Mouse (Mus musculus): Measurements from ENCODE around the gene Zfp458.
"Not testable (repeated sequence)": the region's sequence is repeated elsewhere in the genome, so short reads cannot be mapped to it uniquely, and the experiment has no call there.

Zfp458 gene

DNA sequence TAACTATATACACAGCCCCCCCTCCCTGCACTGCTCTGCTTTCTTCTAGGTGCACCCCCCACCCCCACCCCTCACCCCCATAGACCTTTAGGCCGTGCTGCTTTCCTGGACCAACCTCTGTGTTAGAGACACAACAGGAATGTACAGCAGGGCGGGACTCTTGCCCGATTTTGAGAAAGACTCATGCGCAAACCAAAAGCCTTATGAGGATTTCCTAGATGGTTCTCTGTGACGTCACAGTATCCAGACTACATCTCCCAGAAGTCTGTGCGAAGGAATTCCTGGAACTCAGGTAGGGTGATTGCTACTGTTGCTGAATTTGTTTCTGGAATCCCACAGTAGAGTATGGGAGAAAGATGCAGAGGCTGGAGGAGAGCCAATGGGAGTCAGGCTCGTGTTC is at the start of gene Zfp458:
Zfp458 (minus strand) TSS at position 153 of the 400 bp plus-strand sequence.
- no peak for DNase-seq (ENCODE audit: low read depth in 2 of 2, low spot score in 2 of 2)

DNA sequence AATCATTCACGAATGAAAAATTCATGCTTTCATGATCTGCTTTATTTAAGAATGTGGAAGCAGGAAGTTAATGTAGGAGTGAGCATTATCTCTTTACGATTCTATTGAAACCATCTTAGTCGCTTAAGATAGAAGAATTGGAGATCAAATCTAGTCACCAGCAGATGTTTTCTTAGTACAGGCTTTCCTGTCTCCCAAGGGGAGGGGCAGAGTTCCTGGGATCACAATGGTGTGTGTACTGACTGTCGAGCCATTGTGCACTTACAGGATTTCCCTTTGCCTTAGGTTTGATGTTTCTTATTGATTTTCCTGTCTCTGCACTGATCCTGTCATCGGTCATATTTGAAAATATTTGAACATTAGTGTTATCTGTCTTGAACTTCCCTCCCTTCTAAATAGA is 28.5 kb upstream of the Zfp458 start:
- DNase-seq (ENCODE audit: low read depth in 2 of 2, low spot score in 2 of 2), result no peak

DNA sequence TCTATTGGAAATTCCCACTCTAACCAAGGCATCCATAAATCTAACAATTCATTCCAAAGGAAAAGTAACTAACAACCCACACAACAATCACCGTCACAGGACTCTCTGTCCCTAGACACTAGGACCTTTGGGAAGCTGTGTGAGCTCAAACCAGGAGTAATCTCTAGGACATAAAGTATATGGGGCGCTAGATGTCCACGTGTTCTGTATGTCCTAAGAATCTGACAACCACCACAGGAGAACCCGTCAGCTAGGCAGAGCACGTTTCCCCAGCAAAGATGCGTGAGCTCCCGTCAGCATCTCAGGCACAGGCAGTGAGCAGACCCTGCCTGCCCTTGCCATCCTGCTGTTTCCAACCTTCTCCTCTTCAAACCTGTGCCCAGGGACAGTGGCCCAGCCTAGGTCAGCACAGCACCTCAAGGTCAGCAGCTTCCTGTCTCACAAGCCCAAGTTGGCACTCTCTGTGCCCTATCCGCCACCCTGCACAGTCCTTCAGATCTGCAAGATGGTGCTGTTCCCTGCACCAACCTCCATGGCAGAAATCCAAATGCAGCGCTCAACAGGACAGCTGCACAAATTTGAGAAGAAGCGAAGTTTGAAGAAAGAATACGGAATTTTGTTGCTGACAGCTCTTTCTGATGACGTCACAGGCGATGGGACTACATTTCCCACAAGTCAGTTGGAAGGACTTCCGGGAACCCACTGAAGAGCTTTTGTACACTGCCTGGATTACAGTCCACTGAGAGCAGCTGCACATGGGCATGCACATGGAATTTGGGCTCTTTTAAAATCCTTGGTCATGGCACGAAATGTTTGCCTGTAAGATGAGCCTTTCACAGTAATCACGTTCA is 27.8 kb upstream of the Zfp458 start, which contains the start of gene Zfp457:
Zfp457 (minus strand) TSS at position 664 of the 851 bp plus-strand sequence.
- DNase-seq (ENCODE audit: low read depth in 2 of 2, low spot score in 2 of 2), result peak; percentile 74 to 88

DNA sequence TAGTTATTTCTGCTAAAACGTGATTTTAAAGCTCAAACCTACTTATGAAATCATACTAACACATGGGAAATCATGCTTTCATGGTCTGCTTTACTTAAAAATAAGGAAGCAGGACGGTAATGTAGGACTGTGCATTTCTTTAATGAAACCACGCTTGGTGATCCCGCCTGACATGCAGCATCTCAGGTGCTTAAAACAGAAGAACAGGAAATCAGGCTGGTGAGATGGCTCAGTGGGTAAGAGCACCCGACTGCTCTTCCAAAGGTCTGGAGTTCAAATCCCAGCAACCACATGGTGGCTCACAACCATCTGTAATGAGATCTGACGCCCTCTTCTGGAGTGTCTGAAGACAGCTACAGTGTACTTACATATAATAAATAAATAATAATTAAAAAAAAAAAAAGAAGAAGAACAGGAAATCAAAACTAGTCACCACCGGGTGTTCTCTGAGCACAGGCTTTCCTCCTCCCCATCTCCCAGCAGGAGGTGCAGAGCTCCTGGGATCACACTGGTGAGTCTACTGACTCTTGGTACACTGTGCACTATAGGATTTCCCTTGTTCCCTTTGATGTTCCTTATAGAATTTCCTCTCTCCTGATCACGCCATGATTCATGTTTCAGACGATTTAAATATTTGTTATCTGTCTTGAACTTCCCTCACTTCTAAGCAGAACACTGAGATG is 8.7 kb downstream of the Zfp458 start:
- DNase-seq (ENCODE audit: low read depth in 2 of 2, low spot score in 2 of 2), result not testable (repeated sequence)

DNA sequence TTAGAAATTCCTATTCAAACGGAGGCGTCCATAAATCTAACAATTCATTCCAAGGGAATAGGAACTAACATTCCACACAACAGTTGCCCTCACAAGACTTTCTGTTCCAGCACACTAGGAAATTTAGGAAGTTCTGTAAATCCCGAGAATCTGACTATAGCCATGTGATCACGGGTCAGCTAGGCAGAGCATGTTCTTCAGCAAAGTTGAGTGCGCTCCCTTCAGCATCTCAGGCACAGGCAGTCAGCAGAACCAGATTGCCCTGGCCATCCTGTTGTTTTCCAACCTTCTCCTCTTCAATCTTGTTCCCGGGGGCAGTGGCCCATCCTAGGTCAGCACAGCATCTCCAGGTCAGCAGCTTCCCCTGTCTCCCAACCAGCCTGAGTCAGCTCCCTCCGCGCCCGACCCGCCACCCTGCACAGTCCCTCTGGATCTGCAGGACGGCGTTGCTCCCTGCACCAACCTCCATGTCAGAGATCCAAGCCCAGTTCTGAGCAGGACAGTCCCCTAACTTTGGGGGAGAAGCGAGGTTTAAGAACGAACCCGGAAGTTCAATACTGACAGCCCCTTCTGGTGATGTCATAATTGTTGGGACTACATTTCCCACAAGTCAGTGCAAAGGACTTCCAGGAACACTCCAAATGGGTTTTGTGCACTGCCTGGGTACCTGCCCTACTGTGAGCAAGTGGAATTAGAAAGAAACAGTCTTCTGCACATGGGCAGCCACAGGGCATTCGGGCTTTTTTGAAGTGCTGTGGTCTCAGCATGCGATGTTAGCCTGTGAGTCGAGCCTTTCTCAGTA is 9.5 kb downstream of the Zfp458 start:
- peak; percentile 67 to 76 for DNase-seq (ENCODE audit: low read depth in 2 of 2, low spot score in 2 of 2)

DNA sequence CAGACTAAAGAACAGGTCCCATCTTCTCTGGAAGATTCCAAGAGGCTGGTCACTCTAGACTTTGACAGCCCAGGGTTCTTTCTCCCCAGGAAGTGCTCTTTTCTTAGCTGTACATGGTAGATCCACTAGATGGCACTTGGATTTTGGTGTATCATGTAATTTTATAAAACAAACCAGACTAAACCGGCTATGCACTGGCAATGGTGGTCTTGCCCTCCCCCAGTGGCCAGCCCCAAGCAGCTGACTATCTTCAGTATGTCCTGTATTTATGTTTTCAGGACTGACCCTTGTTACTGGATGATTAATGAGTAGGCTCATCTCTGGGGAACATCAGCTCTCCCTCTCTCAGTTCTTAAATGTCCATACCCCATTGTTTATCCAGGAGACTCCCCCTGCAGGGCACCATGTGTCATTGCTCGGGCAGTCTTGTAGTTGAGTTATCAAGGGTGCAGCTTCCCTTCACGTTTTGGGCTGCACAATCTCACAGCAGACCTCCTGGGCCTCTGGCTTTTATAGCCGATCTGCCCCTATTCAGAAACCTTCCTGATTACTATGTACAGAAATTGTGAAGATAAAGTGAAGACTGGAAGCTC is 64.2 kb downstream of the Zfp458 start:
- DNase-seq (ENCODE audit: low read depth in 2 of 2, low spot score in 2 of 2), result peak; percentile 3 to 14
